Mouse (Mus musculus): ENCODE measurements around the gene Zbtb20.

DNA sequence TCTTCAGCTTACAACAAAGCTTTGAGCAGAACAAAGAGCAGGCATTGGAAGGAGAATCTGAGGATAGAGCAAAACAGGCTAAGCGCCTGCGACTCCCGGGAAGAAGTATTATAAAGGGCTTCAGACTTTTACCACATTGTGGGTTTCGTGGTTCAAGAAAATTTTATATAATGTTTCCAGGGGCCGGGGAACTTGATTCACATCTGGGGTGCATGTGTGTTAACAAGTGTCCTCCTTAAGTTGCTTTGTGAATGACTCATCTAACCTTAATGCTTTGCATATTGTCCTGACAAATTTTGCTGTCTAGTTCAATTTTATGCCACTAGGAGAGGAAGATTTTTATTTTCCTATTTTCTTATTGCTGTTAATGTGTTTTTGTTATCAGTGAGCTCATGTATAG is 3.6 kb upstream of the Zbtb20 start:
- TF ChIP-seq CTCF (IDR thresholded peaks at IDR 0.05; ENCODE audit: low read depth, low read length) = no peak
- no peak for TF ChIP-seq POLR2A (IDR thresholded peaks at IDR 0.05; ENCODE audit: borderline replicate concordance, low read depth, low read length)

Data from bone marrow macrophage, adult 2 months (primary cell).